ENCODE assay signal across 13 mouse cellular contexts in the genomic region with DNA sequence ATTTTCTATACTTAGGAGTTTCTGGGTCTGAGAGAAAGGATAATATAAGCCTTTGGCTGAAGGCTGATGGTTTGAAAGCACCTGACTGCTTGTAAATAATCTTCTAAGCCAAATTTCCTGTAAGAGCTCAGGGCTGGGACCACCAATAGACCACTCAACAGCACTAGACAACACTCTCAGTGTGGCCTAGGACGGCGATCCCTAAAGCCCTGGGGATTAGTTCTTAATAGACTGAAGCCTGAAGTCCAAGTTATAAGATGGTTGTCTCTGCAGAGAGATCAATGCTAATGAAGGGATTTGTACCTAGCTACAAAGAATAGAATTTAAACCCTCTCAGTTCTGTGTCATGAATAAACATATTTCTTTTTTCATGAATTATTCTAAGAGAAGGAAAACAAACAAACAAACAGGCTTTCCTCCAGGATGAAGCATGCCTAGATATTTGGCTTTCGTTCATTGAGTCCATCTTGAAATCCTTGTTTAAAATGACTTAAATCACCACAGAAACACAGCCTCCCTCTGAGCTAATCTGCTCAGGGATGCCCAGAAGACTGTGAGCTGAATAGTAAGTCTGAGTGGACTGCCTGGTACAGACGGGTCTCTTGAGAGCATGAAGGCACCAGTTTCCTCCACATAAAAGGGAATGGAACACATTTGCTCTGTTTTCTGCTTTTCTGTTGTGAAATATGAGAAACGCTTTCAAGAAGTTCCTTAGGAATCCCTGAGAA.
DNase-seq lines count a peak whose midpoint lies in the region; ATAC-seq lines count a peak whose summit lies in the region.
"Had no signal": no experiment of that assay in that cellular context is flagged by ENCODE, and none has a peak within 500 bp of the region (broad histone marks: within the 10 kb centered on the region; RNA-seq: fewer than 3 reads in every experiment).

No protein-coding gene starts in this region.

- no peaks in the 10 kb centered on the region for H3K36me3 ChIP-seq in forebrain, embryonic 15.5 days
- no peaks in the 10 kb centered on the region for H3K36me3 ChIP-seq in forebrain, embryonic 12.5 days (replicated peaks)
- H3K36me3 ChIP-seq in kidney, embryonic 15.5 days = no peaks in the 10 kb centered on the region
- no peaks in the 10 kb centered on the region for H3K36me3 ChIP-seq in embryonic facial prominence, embryonic 12.5 days
- H3K36me3 ChIP-seq in midbrain, embryonic 13.5 days = no peaks in the 10 kb centered on the region
- H3K36me3 ChIP-seq: heart, embryonic 12.5 days; liver, embryonic 13.5 days had no signal

- H3K27ac ChIP-seq in forebrain, embryonic 15.5 days (replicated peaks) = 0 out of 2 replicates have a peak overlapping the region, but pooled peaks have one; percentile 44
- H3K27ac ChIP-seq in forebrain, embryonic 12.5 days = no peak overlapping the region
- H3K27ac ChIP-seq in kidney, embryonic 15.5 days = peak overlapping the region; percentile 54; the same call in 1 of the 2 replicates
- 0 out of 2 replicates have a peak overlapping the region, but pooled peaks have one; percentile 55 for H3K27ac ChIP-seq in embryonic facial prominence, embryonic 12.5 days
- H3K27ac ChIP-seq in midbrain, embryonic 13.5 days = no peak overlapping the region
- H3K27ac ChIP-seq: liver, embryonic 13.5 days had no signal

- ATAC-seq in forebrain, embryonic 15.5 days (replicated peaks) = no peak; the same call in 1 of the 2 replicates
- ATAC-seq in forebrain, embryonic 12.5 days (ENCODE audit: low FRiP score) = no peak
- no peak for ATAC-seq in kidney, embryonic 15.5 days (replicated peaks; ENCODE audit: low FRiP score)
- ATAC-seq in embryonic facial prominence, embryonic 12.5 days (ENCODE audit: insufficient number of reproducible peaks, insufficient read depth, low FRiP score, low TSS enrichment) = no peak
- ATAC-seq in midbrain, embryonic 13.5 days = peak; percentile 75

- no peaks in the 10 kb centered on the region for H3K9me3 ChIP-seq in forebrain, embryonic 15.5 days
- no peaks in the 10 kb centered on the region for H3K9me3 ChIP-seq in forebrain, embryonic 12.5 days
- no peaks in the 10 kb centered on the region for H3K9me3 ChIP-seq in kidney, embryonic 15.5 days (replicated peaks)
- no peaks in the 10 kb centered on the region for H3K9me3 ChIP-seq in embryonic facial prominence, embryonic 12.5 days
- no peaks in the 10 kb centered on the region for H3K9me3 ChIP-seq in midbrain, embryonic 13.5 days
- H3K9me3 ChIP-seq: heart, embryonic 12.5 days; liver, embryonic 13.5 days had no signal

- no peak overlapping the region for H3K4me3 ChIP-seq in forebrain, embryonic 15.5 days
- H3K4me3 ChIP-seq in forebrain, embryonic 12.5 days (replicated peaks) = no peak overlapping the region
- no peak overlapping the region for H3K4me3 ChIP-seq in kidney, embryonic 15.5 days (replicated peaks)
- H3K4me3 ChIP-seq in embryonic facial prominence, embryonic 12.5 days = no peak overlapping the region
- H3K4me3 ChIP-seq in midbrain, embryonic 13.5 days (replicated peaks) = no peak overlapping the region
- H3K4me3 ChIP-seq: heart, embryonic 12.5 days; liver, embryonic 13.5 days had no signal

- H3K9ac ChIP-seq in forebrain, embryonic 15.5 days (replicated peaks) = no peak overlapping the region
- H3K9ac ChIP-seq in forebrain, embryonic 12.5 days = no peak overlapping the region
- H3K9ac ChIP-seq in kidney, embryonic 15.5 days = no peak overlapping the region
- H3K9ac ChIP-seq in embryonic facial prominence, embryonic 12.5 days = no peak overlapping the region
- H3K9ac ChIP-seq in midbrain, embryonic 13.5 days (replicated peaks) = no peak overlapping the region
- H3K9ac ChIP-seq: heart, embryonic 12.5 days; liver, embryonic 13.5 days had no signal

- DNase-seq in kidney, adult 18-20 months = no peak
- DNase-seq in testis, postnatal 10 days (ENCODE audit: low spot score) = no peak
- DNase-seq in right cerebral cortex, postnatal 36 days (ENCODE audit: low spot score in 2 of 2) = no peak
- DNase-seq: adrenal gland, adult 2 months; cerebellum, postnatal 25 days; liver, embryonic 13.5 days; lung, postnatal 4 days had no signal

- H3K4me1 ChIP-seq in forebrain, embryonic 15.5 days = peaks cover 8% of the 10 kb centered on the region; the same call in 1 of the 2 replicates
- H3K4me1 ChIP-seq in forebrain, embryonic 12.5 days = no peaks in the 10 kb centered on the region; the same call in 1 of the 2 replicates
- 0 out of 2 replicates have a peak, but pooled peaks cover 3% of the 10 kb centered on the region for H3K4me1 ChIP-seq in kidney, embryonic 15.5 days
- H3K4me1 ChIP-seq in embryonic facial prominence, embryonic 12.5 days = peaks cover 7% of the 10 kb centered on the region
- H3K4me1 ChIP-seq in midbrain, embryonic 13.5 days (replicated peaks) = peaks cover 9% of the 10 kb centered on the region; the same call in 1 of the 2 replicates
- H3K4me1 ChIP-seq: heart, embryonic 12.5 days; liver, embryonic 13.5 days had no signal

- H3K4me2 ChIP-seq in forebrain, embryonic 15.5 days (replicated peaks) = no peak overlapping the region
- H3K4me2 ChIP-seq in forebrain, embryonic 12.5 days = no peak overlapping the region
- no peak overlapping the region for H3K4me2 ChIP-seq in kidney, embryonic 15.5 days
- H3K4me2 ChIP-seq in embryonic facial prominence, embryonic 12.5 days (replicated peaks) = no peak overlapping the region
- H3K4me2 ChIP-seq in midbrain, embryonic 13.5 days (replicated peaks) = no peak overlapping the region
- H3K4me2 ChIP-seq: heart, embryonic 12.5 days; liver, embryonic 13.5 days had no signal

- WGBS in forebrain, embryonic 15.5 days = 41% methylated on average over 5 of the region's 5 CpGs
- WGBS in forebrain, embryonic 12.5 days = 49% methylated on average over 5 of the region's 5 CpGs
- WGBS in kidney, embryonic 15.5 days = 73% methylated on average over 5 of the region's 5 CpGs
- 52% methylated on average over 5 of the region's 5 CpGs for WGBS in embryonic facial prominence, embryonic 12.5 days
- WGBS in midbrain, embryonic 13.5 days = 29% methylated on average over 5 of the region's 5 CpGs

- H3K27me3 ChIP-seq in forebrain, embryonic 15.5 days = no peaks in the 10 kb centered on the region
- H3K27me3 ChIP-seq in forebrain, embryonic 12.5 days = no peaks in the 10 kb centered on the region
- no peaks in the 10 kb centered on the region for H3K27me3 ChIP-seq in kidney, embryonic 15.5 days
- no peaks in the 10 kb centered on the region for H3K27me3 ChIP-seq in embryonic facial prominence, embryonic 12.5 days
- H3K27me3 ChIP-seq in midbrain, embryonic 13.5 days = no peaks in the 10 kb centered on the region
- H3K27me3 ChIP-seq: heart, embryonic 12.5 days; liver, embryonic 13.5 days had no signal

Comparison
In these comparisons a context has a peak if more than half of its experiments do, and no peak if none do; other contexts are left out.
1. H3K27ac ChIP-seq: peak in forebrain, embryonic 15.5 days (single experiment), kidney, embryonic 15.5 days (single experiment) and embryonic facial prominence, embryonic 12.5 days (single experiment); none in forebrain, embryonic 12.5 days (single experiment) and midbrain, embryonic 13.5 days (single experiment).